Comparison of ENCODE assay signal across 26 mouse cellular contexts in the genomic region with DNA sequence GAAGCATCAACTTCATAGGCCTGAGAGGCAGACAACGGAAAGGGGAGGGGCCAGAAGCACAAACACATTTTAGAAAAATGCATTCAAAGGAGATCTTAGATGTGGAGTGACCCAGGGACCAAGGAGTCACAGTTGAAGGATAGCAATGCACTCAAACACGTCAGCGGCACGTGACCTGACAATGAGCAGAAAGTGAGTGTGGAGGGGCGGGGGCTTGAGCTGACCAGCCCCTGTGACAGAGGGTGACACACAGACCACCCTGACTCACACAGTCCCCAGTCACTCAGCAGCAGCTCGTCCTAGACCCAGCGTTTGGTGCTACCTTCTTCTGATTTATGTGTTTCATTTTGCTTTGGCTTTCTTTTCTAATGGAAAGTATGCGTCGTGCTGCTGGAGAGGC.
DNase-seq lines count a peak whose midpoint lies in the region; ATAC-seq lines count a peak whose summit lies in the region.
"Had no signal": no experiment of that assay in that cellular context is flagged by ENCODE, and none has a peak within 500 bp of the region (broad histone marks: within the 10 kb centered on the region; RNA-seq: fewer than 3 reads in every experiment).

No protein-coding gene starts in this region.

- no peak overlapping the region for H3K27ac ChIP-seq in heart, embryonic 13.5 days (replicated peaks)
- H3K27ac ChIP-seq in midbrain, embryonic 10.5 days (replicated peaks): no peak overlapping the region
- no peak overlapping the region for H3K27ac ChIP-seq in midbrain, embryonic 14.5 days (replicated peaks; ENCODE audit: low read depth, low read length)
- no peak overlapping the region for H3K27ac ChIP-seq in limb, embryonic 10.5 days
- H3K27ac ChIP-seq: embryonic facial prominence, embryonic 12.5 days; embryonic facial prominence, embryonic 15.5 days; forebrain, embryonic 12.5 days; forebrain, embryonic 15.5 days; heart, adult 2 months; hindbrain, embryonic 10.5 days; hindbrain, embryonic 13.5 days; intestine, embryonic 15.5 days had no signal

- no peak overlapping the region for H3K4me3 ChIP-seq in heart, embryonic 13.5 days
- H3K4me3 ChIP-seq in midbrain, embryonic 10.5 days: no peak overlapping the region
- H3K4me3 ChIP-seq in midbrain, embryonic 14.5 days (replicated peaks; ENCODE audit: low read depth, low read length): no peak overlapping the region
- no peak overlapping the region for H3K4me3 ChIP-seq in limb, embryonic 10.5 days
- H3K4me3 ChIP-seq: embryonic facial prominence, embryonic 12.5 days; embryonic facial prominence, embryonic 15.5 days; forebrain, embryonic 12.5 days; forebrain, embryonic 15.5 days; heart, adult 2 months; hindbrain, embryonic 10.5 days; hindbrain, embryonic 13.5 days; intestine, embryonic 15.5 days had no signal

- no peaks in the 10 kb centered on the region for H3K4me1 ChIP-seq in heart, embryonic 13.5 days
- peaks cover 12% of the 10 kb centered on the region for H3K4me1 ChIP-seq in midbrain, embryonic 10.5 days
- H3K4me1 ChIP-seq in midbrain, embryonic 14.5 days (ENCODE audit: control insufficient read depth, insufficient read depth, low read length): no peaks in the 10 kb centered on the region
- peaks cover 5% of the 10 kb centered on the region; the same call in 1 of the 2 replicates for H3K4me1 ChIP-seq in limb, embryonic 10.5 days
- H3K4me1 ChIP-seq: embryonic facial prominence, embryonic 12.5 days; embryonic facial prominence, embryonic 15.5 days; forebrain, embryonic 12.5 days; forebrain, embryonic 15.5 days; intestine, embryonic 15.5 days had no signal

- intact Hi-C loops in heart, postnatal 10 days (cut with DNase I): no loop called here

- H3K9ac ChIP-seq in heart, embryonic 13.5 days: no peak overlapping the region
- H3K9ac ChIP-seq in midbrain, embryonic 14.5 days (replicated peaks; ENCODE audit: low read length): no peak overlapping the region
- H3K9ac ChIP-seq: embryonic facial prominence, embryonic 12.5 days; embryonic facial prominence, embryonic 15.5 days; forebrain, embryonic 12.5 days; forebrain, embryonic 15.5 days; hindbrain, embryonic 13.5 days; intestine, embryonic 15.5 days had no signal

- 38% methylated on average over 9 of the region's 9 CpGs for WGBS in heart, embryonic 13.5 days
- WGBS in midbrain, embryonic 10.5 days: 50% methylated on average over 9 of the region's 9 CpGs
- WGBS in midbrain, embryonic 14.5 days: 40% methylated on average over 9 of the region's 9 CpGs
- WGBS in limb, embryonic 10.5 days: 65% methylated on average over 9 of the region's 9 CpGs

- ATAC-seq in heart, embryonic 13.5 days (ENCODE audit: extremely low read depth, insufficient number of reproducible peaks, low FRiP score, low TSS enrichment): no peak
- no peak for ATAC-seq in midbrain, embryonic 14.5 days (ENCODE audit: low FRiP score, low TSS enrichment)
- ATAC-seq: forebrain, embryonic 15.5 days; hindbrain, embryonic 16.5 days; intestine, embryonic 15.5 days had no signal

- H3K27me3 ChIP-seq in heart, embryonic 13.5 days (replicated peaks): peaks cover 11% of the 10 kb centered on the region; the same call in 1 of the 2 replicates
- no peaks in the 10 kb centered on the region for H3K27me3 ChIP-seq in midbrain, embryonic 10.5 days (ENCODE audit: low read depth, poor library complexity, severe bottlenecking)
- H3K27me3 ChIP-seq in midbrain, embryonic 14.5 days (ENCODE audit: control insufficient read depth, insufficient read depth, low read length): no peaks in the 10 kb centered on the region
- H3K27me3 ChIP-seq in limb, embryonic 10.5 days (ENCODE audit: low read depth, poor library complexity, severe bottlenecking): no peaks in the 10 kb centered on the region
- H3K27me3 ChIP-seq: embryonic facial prominence, embryonic 12.5 days; embryonic facial prominence, embryonic 15.5 days; forebrain, embryonic 12.5 days; forebrain, embryonic 15.5 days; hindbrain, embryonic 13.5 days; intestine, embryonic 15.5 days had no signal

- DNase-seq in heart, adult 11 months: peak; percentile 46
- DNase-seq in heart, postnatal 10 days: no peak
- no peak for DNase-seq in heart, postnatal 4 days
- DNase-seq in midbrain, embryonic 10.5 days (ENCODE audit: low spot score): peak; percentile 21
- DNase-seq in midbrain, embryonic 14.5 days: no peak
- DNase-seq in limb, embryonic 10.5 days (ENCODE audit: low spot score): peak; percentile 19
- DNase-seq: adrenal gland, adult 2 months; adrenal gland, postnatal 14 days; B cell, adult 2 months; cerebellum, adult 11-12 months; cerebellum, adult 8-10 months; cerebellum, postnatal 10 days; cerebellum, postnatal 36 days; gastrocnemius, postnatal 25 days; heart, adult 2 months; kidney, adult 11 months; kidney, adult 8-10 months had no signal

- 0 out of 2 replicates have a peak overlapping the region, but pooled peaks have one; percentile 9 for H3K4me2 ChIP-seq in heart, embryonic 13.5 days
- no peak overlapping the region for H3K4me2 ChIP-seq in midbrain, embryonic 14.5 days (ENCODE audit: low read length)
- H3K4me2 ChIP-seq: embryonic facial prominence, embryonic 12.5 days; embryonic facial prominence, embryonic 15.5 days; forebrain, embryonic 12.5 days; forebrain, embryonic 15.5 days; hindbrain, embryonic 13.5 days; intestine, embryonic 15.5 days had no signal

- no peaks in the 10 kb centered on the region for H3K9me3 ChIP-seq in heart, embryonic 13.5 days
- H3K9me3 ChIP-seq in midbrain, embryonic 10.5 days (replicated peaks): no peaks in the 10 kb centered on the region
- H3K9me3 ChIP-seq in midbrain, embryonic 14.5 days (ENCODE audit: control insufficient read depth, low read length): no peaks in the 10 kb centered on the region
- H3K9me3 ChIP-seq in limb, embryonic 10.5 days (replicated peaks): no peaks in the 10 kb centered on the region
- H3K9me3 ChIP-seq: embryonic facial prominence, embryonic 12.5 days; embryonic facial prominence, embryonic 15.5 days; forebrain, embryonic 12.5 days; forebrain, embryonic 15.5 days; hindbrain, embryonic 10.5 days; hindbrain, embryonic 13.5 days; intestine, embryonic 15.5 days had no signal

- no peaks in the 10 kb centered on the region for H3K36me3 ChIP-seq in heart, embryonic 13.5 days
- H3K36me3 ChIP-seq in midbrain, embryonic 10.5 days: no peaks in the 10 kb centered on the region
- H3K36me3 ChIP-seq in midbrain, embryonic 14.5 days (ENCODE audit: control insufficient read depth, insufficient read depth, low read length): no peaks in the 10 kb centered on the region
- H3K36me3 ChIP-seq in limb, embryonic 10.5 days: no peaks in the 10 kb centered on the region
- H3K36me3 ChIP-seq: embryonic facial prominence, embryonic 12.5 days; embryonic facial prominence, embryonic 15.5 days; forebrain, embryonic 12.5 days; forebrain, embryonic 15.5 days; hindbrain, embryonic 10.5 days; hindbrain, embryonic 13.5 days; intestine, embryonic 15.5 days had no signal

Comparison
In these comparisons a context has a peak if more than half of its experiments do, and no peak if none do; other contexts are left out.
1. DNase-seq: peak in heart, adult 11 months (single experiment), midbrain, embryonic 10.5 days (single experiment) and limb, embryonic 10.5 days (single experiment); none in heart, postnatal 10 days (0 of 2), heart, postnatal 4 days (single experiment) and midbrain, embryonic 14.5 days (single experiment).